Mouse (Mus musculus) small intestine, adult 2 months (tissue): Measurements from ENCODE around the gene Lemd1.

ENCODE experiments used
- CTCF ChIP-seq: fragments of 200-500 bp; IDR thresholded peaks from 2 replicates; pipeline ENCODE4 v1.5.1; 2012; ENCODE audit warnings: low read depth, mild to moderate bottlenecking, control low read depth, inconsistent platforms, low read length, moderate library complexity, mixed read lengths; ENCODE audit not compliant: insufficient replicate concordance, insufficient read length; ENCODE audit errors: extremely low read depth
- POLR2A ChIP-seq: fragments of 200-500 bp; IDR thresholded peaks from 2 replicates; pipeline ENCODE4 v1.6.1; 2012; ENCODE audit warnings: low read depth, mild to moderate bottlenecking, control low read depth, inconsistent platforms, low read length, moderate library complexity

DNA sequence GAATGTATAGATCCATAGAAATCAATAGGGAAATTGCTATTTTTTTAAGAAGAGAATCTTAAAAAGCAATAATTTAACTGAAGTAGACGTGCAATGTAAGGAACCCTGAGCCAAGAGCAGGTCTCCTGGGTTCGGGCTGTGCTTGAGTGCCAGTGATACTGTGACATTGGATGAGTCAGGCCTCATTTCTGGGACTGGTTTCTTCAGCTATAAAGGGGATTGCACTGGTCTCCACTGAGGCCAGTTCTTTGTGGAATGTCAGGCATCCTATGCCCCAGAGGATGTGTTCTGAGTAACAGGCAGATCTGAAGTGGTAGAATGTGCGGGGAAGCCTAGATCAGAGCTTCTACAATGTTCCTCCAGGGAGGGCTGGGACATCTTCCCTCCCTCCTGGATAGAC is 15.6 kb downstream of the Lemd1 start:
- TF ChIP-seq CTCF, result no peak
- TF ChIP-seq POLR2A, result no peak
